Mouse (Mus musculus) retina, postnatal 7 days (tissue): ENCODE results near the gene Ubxn2a.
"Not testable (repeated sequence)": the region's sequence is repeated elsewhere in the genome, so short reads cannot be mapped to it uniquely, and the experiment has no call there.

Experiments
- DNase-seq: peaks from one replicate; pipeline ENCODE4 v3.0.0-alpha.2; 2012; ENCODE audit warnings: low read depth, low spot score

Gene Ubxn2a

GRCm38 (mm10) chr12:4906951-4907906 is at the start of gene Ubxn2a:
Ubxn2a (minus strand) TSS chr12:4907705.
- DNase-seq = peak; percentile 90

DNA sequence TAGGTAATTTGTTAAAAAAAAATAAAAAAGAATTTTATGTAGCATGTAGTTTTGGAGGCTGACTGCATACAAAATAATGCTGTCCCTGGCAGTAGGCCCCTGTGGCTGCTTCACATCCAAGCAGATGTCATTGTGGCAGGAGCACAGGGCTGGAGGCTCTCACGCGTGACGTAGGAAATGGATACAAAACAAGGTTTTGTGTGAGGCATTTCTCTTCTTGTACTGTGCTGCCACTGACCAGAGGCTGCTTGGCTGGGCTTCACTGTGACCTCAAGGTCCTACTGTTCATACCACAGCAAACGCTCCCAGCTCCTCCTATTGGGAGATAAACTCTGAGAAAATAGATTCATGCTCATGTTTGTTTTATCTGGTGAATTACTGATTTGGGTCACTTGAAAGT is 45.7 kb upstream of the Ubxn2a start:
- DNase-seq = no peak

DNA sequence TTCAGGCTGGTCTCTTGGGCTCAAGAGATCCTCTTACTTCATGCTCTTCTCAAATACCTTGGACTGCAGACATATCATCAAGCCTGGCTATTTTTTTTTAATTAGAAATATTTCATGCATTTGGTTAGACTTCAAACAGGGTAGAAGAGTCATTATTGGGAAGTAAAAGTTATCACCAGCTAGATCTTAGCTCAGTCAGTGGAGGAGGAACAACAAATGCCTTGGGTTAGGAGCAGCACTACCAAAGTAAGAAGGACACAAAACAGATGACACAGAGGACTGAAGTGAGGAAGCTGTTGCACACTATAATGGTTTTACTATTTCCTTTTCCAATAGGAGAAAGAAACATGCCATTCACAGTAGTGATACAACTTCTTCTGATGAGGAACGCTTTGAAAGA is 44.8 kb upstream of the Ubxn2a start:
- DNase-seq = no peak

DNA sequence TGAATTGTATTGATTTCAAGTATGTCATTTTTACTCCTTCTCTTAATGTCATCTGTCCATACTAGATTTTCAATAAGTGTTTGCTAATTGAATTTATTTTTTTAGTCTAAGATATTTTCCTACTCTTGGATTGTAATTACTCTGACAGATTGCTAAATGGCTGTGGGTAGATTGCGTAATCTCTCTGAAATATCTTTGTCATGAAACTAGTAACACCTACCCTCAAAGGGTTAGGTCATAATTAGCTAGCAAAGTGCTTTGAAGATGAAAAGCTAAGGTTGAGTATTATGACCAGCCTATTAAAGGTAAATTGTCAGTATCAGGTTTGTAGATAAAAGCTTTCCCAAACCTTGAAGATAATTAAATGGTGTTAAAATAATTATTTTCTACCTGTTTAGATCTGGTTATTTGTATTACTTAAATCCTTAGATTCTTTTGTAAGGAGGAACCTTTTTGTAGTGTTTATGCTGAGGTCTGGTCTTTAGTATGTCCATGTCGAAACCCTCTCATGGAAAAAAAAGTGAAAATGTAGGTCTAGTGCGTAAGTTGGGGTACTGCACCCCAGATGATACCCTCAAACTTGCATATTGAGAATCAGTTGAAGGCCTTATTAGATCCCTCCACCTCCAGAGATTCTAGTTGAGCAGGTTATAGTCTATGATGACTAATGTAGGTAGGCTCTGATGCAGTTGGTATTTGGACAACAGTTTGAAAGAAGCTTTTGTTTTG is 23.5 kb upstream of the Ubxn2a start:
- DNase-seq = no peak

DNA sequence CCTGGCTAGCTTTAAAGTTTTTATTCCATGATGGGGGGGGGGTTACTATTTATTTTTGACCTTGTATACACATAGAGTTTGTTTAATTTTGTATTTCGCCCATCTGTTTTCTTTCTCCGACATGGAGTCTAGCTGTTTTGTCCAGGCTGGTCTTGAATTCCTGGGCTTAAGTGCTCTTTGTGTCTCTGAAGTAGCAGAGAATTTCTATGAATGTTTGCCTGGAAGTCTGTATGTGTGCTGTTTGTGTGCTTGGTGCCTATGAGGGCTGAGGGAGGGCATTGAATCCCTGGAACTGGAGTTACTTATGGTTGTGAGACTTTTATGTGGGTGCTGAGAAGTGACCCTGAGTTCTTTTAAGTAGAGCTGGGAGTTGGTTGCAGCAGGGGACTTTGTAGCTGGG is 20.7 kb upstream of the Ubxn2a start:
- no peak for DNase-seq

- DNase-seq = no peak
These were observed 10.5 kb upstream of the Ubxn2a start for GRCm38 (mm10) chr12:4917805-4918591.

DNA sequence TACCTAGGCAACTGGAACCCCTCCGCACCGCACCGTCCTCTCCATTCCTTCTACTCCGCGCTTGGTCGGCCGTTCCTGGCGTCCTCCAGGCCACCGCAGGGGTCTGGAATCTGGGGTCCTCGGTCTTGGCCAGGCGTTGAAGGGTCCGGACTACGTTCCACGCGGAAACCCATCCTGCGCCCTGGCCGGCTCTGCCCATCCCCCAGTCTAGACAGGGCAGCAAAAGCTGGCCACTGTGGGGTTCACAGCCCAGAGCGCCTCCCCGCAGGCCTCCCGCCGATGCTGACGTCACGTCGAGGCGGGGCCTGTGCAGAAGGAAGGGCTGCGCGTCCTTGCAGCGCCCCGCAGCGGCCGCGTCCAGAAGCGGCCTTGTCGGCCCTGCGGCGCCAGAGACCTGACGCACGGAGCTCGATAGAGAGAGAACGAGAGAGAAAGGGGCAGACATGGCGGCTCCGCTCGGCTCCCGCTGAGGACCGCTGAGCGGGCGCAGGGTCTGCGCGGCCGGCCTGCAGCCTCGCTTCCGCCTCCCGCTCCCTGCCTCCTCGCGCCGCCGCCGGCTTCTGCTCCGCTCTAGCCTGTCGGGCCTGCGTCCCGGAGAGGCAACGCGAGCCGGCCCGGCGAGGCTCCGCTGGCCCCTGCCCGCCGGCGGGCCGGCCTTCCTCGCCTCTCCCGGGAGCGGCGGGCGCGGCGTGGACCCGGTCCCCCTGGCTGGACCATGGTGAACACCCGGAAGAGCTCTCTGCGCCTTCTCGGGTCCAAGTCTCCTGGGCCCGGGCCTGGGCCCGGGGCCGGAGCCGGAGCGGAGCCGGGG is 9.7 kb upstream of the Ubxn2a start, which contains the start of gene Atad2b:
Atad2b (plus strand) TSS at position 360 of the 811 bp plus-strand sequence.
- peak; percentile 95 for DNase-seq

DNA sequence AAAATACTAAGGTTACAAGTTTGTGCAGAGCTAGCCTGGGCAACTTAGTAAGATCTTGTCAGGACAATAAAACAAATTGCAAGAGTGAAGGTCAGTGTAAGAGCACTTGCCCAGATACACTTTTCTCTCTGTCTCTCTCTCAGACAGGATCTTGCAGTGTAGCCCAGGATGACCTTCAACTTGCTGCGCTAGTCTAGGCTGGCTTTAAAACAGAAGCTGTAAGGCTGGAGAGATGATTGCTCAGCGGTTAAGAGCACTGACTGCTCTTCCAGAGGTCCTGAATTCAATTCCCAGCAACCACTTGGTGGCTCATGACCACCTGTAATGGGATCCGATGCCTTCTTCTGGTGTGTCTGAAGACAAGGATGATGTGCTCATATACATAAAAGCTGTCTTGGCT is 7.4 kb upstream of the Ubxn2a start:
- no peak for DNase-seq

DNA sequence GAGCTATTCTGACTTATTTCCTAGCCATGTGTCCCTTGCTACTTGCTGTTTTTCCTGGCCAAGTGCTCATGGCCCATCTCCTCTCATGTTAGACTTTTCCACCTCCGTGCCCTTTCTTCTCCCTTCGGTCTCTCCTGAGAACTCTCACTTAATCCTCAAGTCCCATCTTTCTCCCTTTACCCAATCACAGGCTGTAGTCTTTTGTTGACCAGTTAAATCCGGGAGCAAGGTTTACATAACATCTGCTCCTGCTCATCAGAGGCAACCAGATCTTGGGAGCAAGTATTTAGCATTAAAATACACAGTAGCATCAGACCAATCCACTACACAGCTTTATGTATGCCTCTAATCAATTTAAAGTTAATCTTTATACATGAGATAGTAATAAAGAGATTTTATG is 6.9 kb upstream of the Ubxn2a start:
- no peak for DNase-seq

- no peak for DNase-seq
These were observed 4.2 kb upstream of the Ubxn2a start for GRCm38 (mm10) chr12:4911716-4912115.

GRCm38 (mm10) chr12:4910496-4910895 is 3.0 kb upstream of the Ubxn2a start:
- DNase-seq = not testable (repeated sequence)

DNA sequence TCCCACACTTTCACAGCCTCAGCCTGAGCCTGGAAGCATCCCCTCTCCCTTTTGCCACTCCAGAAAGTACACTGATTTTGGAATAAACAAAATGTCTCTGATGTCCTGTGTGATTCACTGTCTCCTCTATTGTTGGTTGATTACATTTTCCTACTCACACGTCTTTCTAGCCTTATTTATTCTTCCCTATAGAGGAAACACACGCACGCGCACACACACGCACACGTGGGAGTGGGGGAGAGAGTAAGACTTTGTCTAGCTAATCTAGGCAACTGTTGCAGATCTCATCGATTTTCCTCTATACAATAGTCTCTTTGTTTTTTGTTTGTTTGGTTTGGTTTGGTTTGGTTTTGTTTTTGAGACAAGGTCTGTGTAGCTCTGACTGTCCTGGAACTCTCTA is 886 bp upstream of the Ubxn2a start:
- DNase-seq = no peak

GRCm38 (mm10) chr12:4906476-4906875 is 1.0 kb downstream of the Ubxn2a start:
- DNase-seq = no peak

DNA sequence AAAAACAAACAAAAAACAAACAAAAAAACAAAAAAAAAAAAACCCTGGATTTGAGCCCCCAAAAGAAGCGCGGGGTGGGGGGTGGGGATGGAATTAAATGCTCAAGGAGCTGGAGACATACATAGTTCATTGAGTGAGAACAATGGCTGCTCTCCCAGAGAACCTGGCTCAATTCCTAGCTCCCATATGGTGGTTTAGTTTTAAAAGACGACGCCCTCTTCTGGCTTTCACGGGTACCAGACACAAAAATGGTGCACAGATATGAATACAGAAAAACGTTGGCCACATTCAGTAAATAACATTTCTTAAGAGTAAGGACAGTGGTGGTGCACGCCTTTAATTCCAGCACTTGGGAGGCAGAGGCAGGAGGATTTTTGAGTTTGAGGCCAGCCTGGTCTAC is 1.6 kb downstream of the Ubxn2a start:
- no peak for DNase-seq

GRCm38 (mm10) chr12:4898024-4898423 is 9.5 kb downstream of the Ubxn2a start:
- DNase-seq = no peak

- no peak for DNase-seq
These were observed 17.6 kb downstream of the Ubxn2a start for GRCm38 (mm10) chr12:4889891-4890290.

DNA sequence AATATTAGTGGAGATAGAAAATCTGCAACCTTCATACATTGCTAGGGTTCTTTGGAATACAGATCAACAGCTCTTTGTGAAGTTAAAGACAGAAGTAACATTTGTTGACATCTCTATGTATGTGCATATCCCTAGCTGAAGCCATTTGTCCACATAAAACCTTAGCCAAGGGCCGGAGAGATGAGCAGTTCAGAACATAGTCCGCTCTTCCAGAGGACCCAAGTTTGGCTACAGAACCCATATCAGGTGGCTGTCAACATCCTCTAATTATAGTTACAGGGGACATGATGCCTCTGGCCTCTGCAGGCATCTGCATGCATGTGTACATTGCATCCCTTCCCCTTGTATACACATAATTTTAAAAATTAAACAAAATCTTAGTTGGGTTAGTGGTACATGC is 18.3 kb downstream of the Ubxn2a start:
- no peak for DNase-seq

GRCm38 (mm10) chr12:4888739-4889138 is 18.8 kb downstream of the Ubxn2a start:
- no peak for DNase-seq

- DNase-seq = not testable (repeated sequence)
These were observed 20.9 kb downstream of the Ubxn2a start for GRCm38 (mm10) chr12:4886581-4886980.

DNA sequence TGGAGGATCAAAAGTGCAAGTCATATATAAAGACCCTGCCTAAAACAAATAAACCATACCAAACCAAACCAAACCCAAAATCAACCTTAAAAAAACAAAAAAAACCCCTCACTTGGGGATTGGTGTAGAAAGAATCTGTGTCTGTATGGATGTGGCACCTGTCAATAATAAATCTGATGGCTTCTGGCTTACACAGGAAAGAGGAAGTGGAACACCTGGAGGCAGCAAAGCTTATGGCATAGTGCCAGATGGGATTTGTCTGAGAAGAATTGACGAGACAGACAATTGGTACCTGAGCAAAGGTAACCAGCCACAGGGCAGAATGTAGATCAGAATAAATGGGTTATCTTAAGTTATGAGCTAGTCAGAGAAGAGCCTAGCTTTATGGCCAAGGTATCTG is 22.4 kb downstream of the Ubxn2a start:
- no peak for DNase-seq

DNA sequence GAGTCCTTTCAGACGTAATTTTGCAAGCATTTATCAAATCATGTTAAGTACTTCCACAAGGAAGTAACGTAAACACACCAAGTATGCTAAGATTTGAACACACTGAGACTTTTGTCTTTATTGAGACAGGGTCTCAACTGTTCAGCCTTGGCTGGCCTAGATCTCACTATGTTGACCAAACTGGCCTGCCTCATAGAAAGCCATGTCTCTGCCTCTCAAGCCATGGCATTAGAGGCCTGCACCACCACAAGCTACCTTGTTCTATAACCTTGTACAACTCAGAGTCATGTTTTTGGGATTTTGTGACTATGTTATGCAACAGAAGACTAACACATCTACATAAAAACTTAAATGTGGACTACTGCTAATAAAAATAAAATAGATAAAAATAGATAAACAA is 25.4 kb downstream of the Ubxn2a start:
- DNase-seq = no peak
